Mouse (Mus musculus) hindbrain, embryonic 12.5 days (tissue): ENCODE data around the gene Fcgbp. TPM values are rescaled to one million over a fixed set of nuclear protein-coding genes. Genes with fewer than 3 reads are reported as not detected.

Experiments
- ATAC-seq: fragments of 200-750 bp; cut with Nextera tagmentation; 2 replicates; pipeline ENCODE4 v1.8.0; 2017; ENCODE audit warnings: moderate TSS enrichment; ENCODE audit not compliant: low FRiP score
- H3K27ac ChIP-seq: fragments of 300-500 bp; sonication (generic); 2 replicates; pipeline ENCODE4 v1.5.1; 2016; ENCODE audit warnings: mild to moderate bottlenecking
- H3K27me3 ChIP-seq: fragments of 300-500 bp; sonication (generic); 2 replicates; pipeline ENCODE4 v1.6.1; 2016; ENCODE audit warnings: mild to moderate bottlenecking
- H3K36me3 ChIP-seq: fragments of 300-500 bp; sonication (generic); 2 replicates; pipeline ENCODE4 v1.6.1; 2016; ENCODE audit warnings: mild to moderate bottlenecking
- H3K4me1 ChIP-seq: fragments of 300-500 bp; sonication (generic); 2 replicates; pipeline ENCODE4 v1.6.1; 2016
- H3K4me2 ChIP-seq: fragments of 300-500 bp; sonication (generic); replicated peaks from 2 replicates; pipeline ENCODE4 v1.6.1; 2016; ENCODE audit warnings: mild to moderate bottlenecking
- H3K4me3 ChIP-seq: fragments of 300-500 bp; sonication (generic); 2 replicates; pipeline ENCODE4 v1.5.1; 2016; ENCODE audit warnings: mild to moderate bottlenecking
- H3K9ac ChIP-seq: fragments of 300-500 bp; sonication (generic); 2 replicates; pipeline ENCODE4 v1.6.1; 2016; ENCODE audit warnings: mild to moderate bottlenecking, moderate library complexity
- H3K9me3 ChIP-seq: fragments of 300-500 bp; sonication (generic); replicated peaks from 2 replicates; pipeline ENCODE4 v1.6.1; 2016; ENCODE audit warnings: mild to moderate bottlenecking
- WGBS: fragments of 180-500 bp; shearing (Covaris S2); methylation state at CpG from one replicate; pipeline ENCODE4 v1.1.7; 2016; 5-methylcytosine and 5-hydroxymethylcytosine counted together
- polyA plus RNA-seq: library from polyadenylated mRNA; unstranded; fragments of >200 nt; fragmentation: Nextera tagmentation; extraction: Ambion mirVana; gene quantifications from 2 replicates; pipeline ENCODE4 v1.2.1, GENCODE M21; 2016

The Fcgbp gene
- 0.31 TPM in 1 of 2 replicates, not detected in the other for polyA plus RNA-seq

DNA sequence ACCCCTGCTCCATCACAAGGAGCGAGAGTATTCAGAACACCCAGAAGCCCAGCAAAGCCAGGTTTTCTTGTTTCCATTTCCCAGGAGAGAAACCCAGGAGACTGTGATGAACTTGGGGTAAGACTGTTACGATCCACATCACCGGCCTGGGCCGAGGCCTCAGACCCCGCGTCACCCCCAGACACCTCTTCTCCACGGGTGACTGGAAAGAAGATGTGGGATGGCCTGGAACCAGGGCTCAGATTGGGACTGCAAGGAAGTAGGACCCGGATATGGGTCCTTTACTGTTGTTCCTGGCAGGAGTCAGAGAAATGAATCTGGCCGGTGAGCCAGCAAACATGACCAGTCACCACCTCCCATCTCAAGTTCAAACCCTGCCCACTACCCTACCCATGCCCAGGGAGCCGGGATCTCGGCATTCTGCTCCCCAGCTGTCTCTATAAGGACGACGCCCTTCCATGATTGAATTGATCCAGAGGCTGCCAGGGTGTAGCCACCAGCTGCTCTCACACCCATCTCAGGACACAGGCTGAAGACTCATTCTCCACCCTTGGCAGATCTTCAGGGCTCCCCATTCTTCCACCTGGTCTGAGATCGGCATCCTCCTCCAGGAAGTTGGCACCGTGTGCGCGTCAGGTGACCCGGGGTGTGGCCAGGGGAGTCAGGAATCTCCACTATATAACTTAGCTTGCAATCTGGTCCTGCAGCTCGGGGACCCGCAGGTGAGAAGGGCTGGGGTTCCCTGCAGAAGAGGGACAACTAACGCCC, at the start of gene Fcgbp:
Fcgbp (plus strand) TSS at position 706 of the 768 bp plus-strand sequence.
- Histone ChIP-seq H3K4me1 (no peaks in the 10 kb centered on the region), H3K4me2 (no peak within 1 kb of the TSS), H3K9me3 (no peaks in the 10 kb centered on the region), H3K4me3 (no peak within 1 kb of the TSS), H3K27me3 (no peaks in the 10 kb centered on the region), H3K9ac (no peak within 1 kb of the TSS), H3K27ac (no peak within 1 kb of the TSS), H3K36me3 (no peaks in the 10 kb centered on the region)
- no peak for ATAC-seq
- WGBS: 90% methylated on average over 21 of the region's 21 CpGs

DNA sequence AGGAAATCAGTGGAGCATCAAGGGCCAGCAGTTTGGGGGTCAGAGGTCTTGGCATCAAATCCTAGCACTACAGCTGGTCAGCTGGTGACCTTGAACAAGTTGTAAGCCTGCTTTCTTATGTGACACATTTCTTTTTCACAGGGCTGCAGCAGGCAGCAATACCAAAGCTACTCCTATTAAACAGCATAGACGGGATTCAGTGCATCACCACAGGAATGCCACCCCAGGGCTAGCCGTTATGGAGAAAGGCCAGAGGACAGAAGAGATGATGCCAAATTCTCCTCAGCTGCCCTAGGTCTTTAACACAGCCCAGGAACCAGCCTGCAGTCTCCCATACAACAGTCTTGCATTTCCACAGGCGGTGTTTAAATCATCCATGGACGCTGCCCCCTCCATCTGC, 26.5 kb upstream of the Fcgbp start:
- Histone ChIP-seq H3K36me3 (peaks cover 93% of the 10 kb centered on the region), H3K4me2 (no peak overlapping the region), H3K27ac (no peak overlapping the region), H3K4me1 (peaks cover 8% of the 10 kb centered on the region), H3K9ac (no peak overlapping the region), H3K27me3 (no peaks in the 10 kb centered on the region), H3K9me3 (no peaks in the 10 kb centered on the region), H3K4me3 (no peak overlapping the region)
- ATAC-seq: no peak
- 89% methylated on average over 4 of the region's 4 CpGs for WGBS

DNA sequence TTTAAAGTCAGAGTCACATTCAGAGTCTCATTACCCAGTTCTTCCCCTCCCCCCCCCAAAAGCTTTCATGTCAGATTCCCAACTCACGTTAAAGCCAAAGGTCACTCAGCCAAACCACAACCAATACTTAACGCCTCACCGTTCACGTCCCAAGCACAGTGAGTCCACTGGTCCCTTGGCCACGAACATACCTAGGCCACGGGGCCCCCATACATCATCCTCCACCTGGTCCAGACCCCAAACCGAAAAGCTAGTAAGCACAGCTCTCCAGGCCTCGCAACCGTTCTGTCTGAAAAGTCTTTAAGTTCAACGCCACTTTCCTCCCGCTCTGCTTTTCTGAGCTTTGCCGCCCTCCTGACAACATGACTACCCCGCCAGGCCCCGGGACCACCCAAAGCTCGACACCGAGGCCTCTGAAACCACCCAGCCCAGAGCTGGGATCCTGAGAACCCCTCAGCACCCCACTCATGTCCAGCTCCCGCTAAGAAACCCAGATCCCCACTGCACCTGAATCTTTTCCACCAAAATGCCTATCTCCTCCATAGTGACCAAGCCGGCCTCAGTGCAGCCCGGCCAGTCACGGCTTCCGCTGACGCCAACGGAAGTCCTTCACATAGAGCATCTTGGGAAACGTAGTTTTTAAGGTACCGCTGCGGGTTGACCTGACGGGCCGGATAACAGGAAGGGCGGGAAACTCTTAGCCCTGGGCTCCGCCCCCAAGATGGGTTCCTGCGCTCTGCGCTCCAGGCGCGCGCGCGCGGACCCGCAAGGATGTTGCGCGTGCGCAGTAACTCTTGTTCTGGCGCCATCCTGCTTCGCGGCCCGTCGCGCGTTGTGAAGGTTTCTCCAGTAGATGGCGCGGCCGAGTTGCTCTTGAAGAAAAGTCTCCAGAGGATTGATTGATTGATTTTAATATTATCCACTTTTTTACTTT, 21.3 kb upstream of the Fcgbp start, which contains the start of gene Psmc4:
Psmc4 (minus strand) TSS at position 626 of the 934 bp plus-strand sequence.
- Histone ChIP-seq H3K4me2 (peak within 1 kb of the TSS; percentile 63), H3K4me1 (peaks cover 8% of the 10 kb centered on the region), H3K27me3 (no peaks in the 10 kb centered on the region), H3K4me3 (peak within 1 kb of the TSS; percentile 67), H3K9me3 (no peaks in the 10 kb centered on the region), H3K36me3 (peaks cover 41% of the 10 kb centered on the region), H3K9ac (peak within 1 kb of the TSS; percentile 82), H3K27ac (no peak within 1 kb of the TSS)
- under 1% methylated on average over 52 of the region's 52 CpGs for WGBS
- peak; percentile 95 for ATAC-seq

DNA sequence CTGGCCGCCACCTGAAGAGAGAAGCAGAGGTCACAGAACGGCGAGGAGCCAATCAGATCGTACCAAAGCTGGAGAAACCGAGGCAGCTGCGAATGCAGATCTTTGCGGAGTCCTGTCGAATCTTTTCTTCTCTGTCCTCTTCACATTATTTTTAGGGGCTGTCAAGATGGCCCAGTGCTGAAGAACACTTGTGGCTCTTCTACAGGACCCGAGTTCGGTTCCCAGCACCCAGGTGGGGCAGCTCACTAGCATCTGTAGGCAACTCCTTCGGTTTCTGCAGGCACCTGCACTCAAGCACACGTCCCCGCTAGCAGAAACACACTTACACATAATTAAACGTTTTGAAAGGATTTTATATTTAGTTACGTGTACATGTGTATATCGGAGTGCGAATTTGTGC, 20.5 kb upstream of the Fcgbp start:
- Histone ChIP-seq H3K27me3 (no peaks in the 10 kb centered on the region), H3K4me1 (peaks cover 8% of the 10 kb centered on the region), H3K9ac (no peak overlapping the region), H3K9me3 (no peaks in the 10 kb centered on the region), H3K4me3 (no peak overlapping the region), H3K27ac (no peak overlapping the region), H3K4me2 (peak overlapping the region; percentile 63), H3K36me3 (peaks cover 33% of the 10 kb centered on the region)
- no peak for ATAC-seq
- WGBS: 60% methylated on average over 17 of the region's 17 CpGs

DNA sequence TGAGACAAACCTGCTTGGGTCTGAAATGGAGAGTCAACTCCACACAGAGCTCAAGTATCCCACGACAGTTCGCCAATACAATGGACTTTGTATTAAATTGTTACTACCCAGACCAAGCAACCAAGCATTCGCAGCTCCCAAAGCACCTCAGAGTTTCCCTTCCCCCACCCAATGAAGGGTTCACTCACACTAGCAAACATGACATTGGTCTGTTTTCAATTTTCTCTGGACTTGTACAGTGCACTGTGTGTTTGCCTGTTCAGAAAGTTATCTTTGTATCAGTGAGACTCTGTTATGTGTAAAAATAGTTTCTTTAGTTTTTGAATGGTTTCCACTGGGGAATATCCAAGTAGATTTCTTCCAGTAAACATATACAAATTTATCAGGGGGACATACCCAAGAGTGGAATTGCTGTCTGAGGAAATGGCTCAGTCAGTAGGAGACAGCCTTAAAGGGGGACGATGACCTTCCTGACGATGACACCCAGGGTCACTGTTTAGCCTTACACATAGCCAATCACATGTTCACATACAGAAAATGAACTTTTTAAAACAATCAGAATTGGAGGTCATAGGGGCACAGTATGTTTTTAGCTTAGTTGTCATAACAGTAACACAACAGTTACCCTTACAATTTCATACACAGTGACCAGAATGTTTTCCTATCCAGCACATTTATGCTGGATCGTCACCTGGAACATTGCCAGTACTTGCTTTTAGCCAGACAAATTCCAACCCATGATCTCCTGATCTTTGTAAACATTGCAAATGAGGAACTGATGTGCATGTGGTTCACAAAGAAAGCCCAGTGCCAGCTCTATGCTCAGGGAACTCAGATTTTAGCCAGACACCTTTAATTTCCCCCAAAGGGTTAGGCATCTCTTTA, 17.7 kb upstream of the Fcgbp start:
- Histone ChIP-seq H3K4me3 (no peak overlapping the region), H3K27ac (no peak overlapping the region), H3K9me3 (no peaks in the 10 kb centered on the region), H3K27me3 (no peaks in the 10 kb centered on the region), H3K4me1 (peaks cover 8% of the 10 kb centered on the region), H3K9ac (no peak overlapping the region), H3K4me2 (no peak overlapping the region), H3K36me3 (peaks cover 6% of the 10 kb centered on the region)
- 83% methylated on average over 6 of the region's 6 CpGs for WGBS
- ATAC-seq: no peak

DNA sequence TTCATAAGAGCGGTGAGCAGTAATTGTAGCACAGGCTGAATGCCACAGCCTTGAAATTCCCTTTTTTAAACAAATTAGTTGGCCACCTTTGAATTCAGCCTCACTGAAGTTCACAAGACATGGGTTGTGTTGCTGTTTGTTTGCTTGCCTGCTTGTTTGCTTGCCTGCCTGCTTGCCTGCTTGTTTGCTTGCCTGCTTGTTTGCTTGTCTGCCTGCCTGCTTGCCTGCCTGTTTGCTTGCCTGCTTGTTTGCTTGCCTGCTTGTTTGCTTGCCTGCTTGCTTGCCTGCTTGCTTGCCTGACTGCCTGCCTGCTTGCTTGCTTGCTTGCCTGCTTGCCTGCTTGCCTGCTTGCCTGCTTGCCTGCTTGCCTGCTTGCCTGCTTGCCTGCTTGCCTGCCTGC, 11.1 kb upstream of the Fcgbp start:
- Histone ChIP-seq H3K9ac (no peak overlapping the region), H3K27me3 (no peaks in the 10 kb centered on the region), H3K27ac (no peak overlapping the region), H3K9me3 (no peaks in the 10 kb centered on the region; the same call in 1 of the 2 replicates), H3K4me2 (no peak overlapping the region), H3K36me3 (no peaks in the 10 kb centered on the region), H3K4me1 (no peaks in the 10 kb centered on the region), H3K4me3 (no peak overlapping the region)
- ATAC-seq: no peak
- WGBS: 97% methylated on average over 1 of the region's 1 CpGs

DNA sequence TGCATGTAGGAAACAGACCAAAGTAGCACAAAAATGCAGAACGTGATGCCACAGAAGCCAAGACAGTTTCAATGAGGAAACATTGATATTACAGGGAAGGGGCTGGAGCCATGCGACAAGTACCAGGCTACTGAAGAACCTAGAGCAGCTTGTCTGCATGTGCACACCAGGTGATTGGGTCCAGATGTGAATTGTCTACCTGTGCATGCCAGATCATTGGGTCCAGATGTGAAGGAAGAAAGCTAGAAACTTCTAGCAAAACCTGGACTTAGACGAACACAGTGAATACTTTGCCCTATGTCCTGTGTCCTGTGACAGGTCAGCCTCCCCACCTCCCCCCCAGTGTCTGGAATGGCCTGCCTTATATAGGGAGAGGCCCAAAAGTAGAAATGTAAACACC, 2.4 kb upstream of the Fcgbp start:
- H3K9ac ChIP-seq: no peak overlapping the region
- 76% methylated on average over 3 of the region's 3 CpGs for WGBS
- no peak overlapping the region for H3K4me2 ChIP-seq
- no peaks in the 10 kb centered on the region for H3K36me3 ChIP-seq
- ATAC-seq: no peak
- no peaks in the 10 kb centered on the region for H3K9me3 ChIP-seq
- H3K4me1 ChIP-seq: no peaks in the 10 kb centered on the region
- no peak overlapping the region for H3K27ac ChIP-seq
- no peaks in the 10 kb centered on the region for H3K27me3 ChIP-seq
- no peak overlapping the region for H3K4me3 ChIP-seq

DNA sequence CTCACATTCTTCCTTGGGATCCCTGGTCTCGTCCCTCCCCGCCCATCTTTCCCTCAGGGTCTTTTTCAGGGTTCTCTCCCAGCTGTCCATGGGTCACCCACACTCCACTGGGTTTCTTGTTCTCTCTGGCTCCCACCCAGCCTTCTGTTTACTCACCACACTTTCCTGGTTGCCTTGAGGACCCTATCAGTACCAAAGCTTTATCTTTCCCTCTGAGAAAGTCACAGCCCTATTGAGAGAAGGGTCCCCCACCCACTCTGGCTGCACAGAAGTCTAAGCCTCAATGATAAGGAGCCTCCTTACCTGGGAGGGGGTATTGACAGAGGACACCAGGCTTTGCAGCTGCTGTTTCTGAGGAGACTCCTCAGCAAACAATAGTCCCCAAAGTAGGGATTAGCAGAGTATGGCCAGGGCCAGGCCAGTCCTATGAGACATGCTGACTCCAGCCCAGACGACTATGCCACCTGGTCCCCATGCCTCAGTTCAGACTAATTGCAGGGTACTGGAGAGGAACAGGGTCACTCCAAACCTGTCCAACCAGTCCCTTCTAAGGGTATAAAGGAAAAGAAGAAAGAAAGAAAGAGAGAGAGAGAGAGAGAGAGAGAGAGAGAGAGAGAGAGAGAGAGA, 1.4 kb upstream of the Fcgbp start:
- Histone ChIP-seq H3K9ac (no peak overlapping the region), H3K27me3 (no peaks in the 10 kb centered on the region), H3K27ac (no peak overlapping the region)

DNA sequence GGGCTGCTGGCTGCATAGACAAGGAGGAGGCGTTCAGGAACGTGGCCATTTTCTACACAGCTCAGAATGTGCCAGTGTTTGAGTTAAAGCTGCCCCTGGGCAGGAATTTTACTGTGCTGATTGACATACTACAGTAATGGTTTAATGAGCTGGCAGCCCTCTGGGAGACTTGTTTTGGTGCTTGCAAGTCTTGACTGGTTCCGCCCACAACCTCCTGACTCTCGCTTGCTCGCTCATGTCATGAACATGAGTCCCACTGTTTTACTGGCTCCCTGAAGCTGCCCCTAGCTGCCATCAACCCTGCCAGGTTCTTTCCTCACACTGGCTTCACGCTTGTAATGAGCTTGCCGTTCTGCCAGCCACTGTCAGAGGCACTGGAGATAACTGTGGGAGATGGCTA, 13.2 kb downstream of the Fcgbp start:
- no peak overlapping the region for H3K4me3 ChIP-seq
- no peaks in the 10 kb centered on the region for H3K36me3 ChIP-seq
- H3K27me3 ChIP-seq: no peaks in the 10 kb centered on the region
- no peaks in the 10 kb centered on the region for H3K9me3 ChIP-seq
- H3K27ac ChIP-seq: no peak overlapping the region
- no peaks in the 10 kb centered on the region for H3K4me1 ChIP-seq
- H3K4me2 ChIP-seq: no peak overlapping the region
- WGBS: 84% methylated on average over 7 of the region's 7 CpGs
- no peak overlapping the region for H3K9ac ChIP-seq
- ATAC-seq: no peak

More for the DNA sequence above, 1.4 kb upstream of the Fcgbp start:
- Histone ChIP-seq H3K4me2 (no peak overlapping the region), H3K9me3 (no peaks in the 10 kb centered on the region), H3K36me3 (no peaks in the 10 kb centered on the region), H3K4me3 (no peak overlapping the region), H3K4me1 (no peaks in the 10 kb centered on the region)
- 51% methylated on average over 3 of the region's 3 CpGs for WGBS
- ATAC-seq: no peak

DNA sequence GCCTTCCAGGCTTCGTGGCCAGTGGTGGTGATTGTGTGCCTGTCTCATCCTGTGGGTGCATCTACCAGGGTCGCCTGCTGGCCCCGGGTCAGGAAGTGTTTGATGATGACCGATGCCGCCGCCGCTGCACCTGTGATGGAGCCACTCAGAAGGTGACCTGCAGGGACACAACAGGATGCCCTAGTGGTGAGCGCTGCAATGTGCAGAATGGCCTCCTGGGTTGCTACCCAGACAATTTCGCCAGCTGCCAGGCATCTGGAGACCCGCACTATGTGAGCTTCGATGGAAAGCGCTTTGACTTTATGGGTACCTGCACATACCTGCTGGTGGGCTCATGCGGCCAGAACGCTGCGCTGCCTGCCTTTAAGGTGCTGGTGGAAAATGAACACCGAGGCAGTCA, 15.2 kb downstream of the Fcgbp start:
- Histone ChIP-seq H3K27me3 (no peaks in the 10 kb centered on the region), H3K4me3 (no peak overlapping the region), H3K9me3 (no peaks in the 10 kb centered on the region), H3K27ac (no peak overlapping the region), H3K4me2 (no peak overlapping the region), H3K36me3 (no peaks in the 10 kb centered on the region), H3K9ac (no peak overlapping the region), H3K4me1 (no peaks in the 10 kb centered on the region)
- no peak for ATAC-seq
- WGBS: 82% methylated on average over 16 of the region's 16 CpGs

DNA sequence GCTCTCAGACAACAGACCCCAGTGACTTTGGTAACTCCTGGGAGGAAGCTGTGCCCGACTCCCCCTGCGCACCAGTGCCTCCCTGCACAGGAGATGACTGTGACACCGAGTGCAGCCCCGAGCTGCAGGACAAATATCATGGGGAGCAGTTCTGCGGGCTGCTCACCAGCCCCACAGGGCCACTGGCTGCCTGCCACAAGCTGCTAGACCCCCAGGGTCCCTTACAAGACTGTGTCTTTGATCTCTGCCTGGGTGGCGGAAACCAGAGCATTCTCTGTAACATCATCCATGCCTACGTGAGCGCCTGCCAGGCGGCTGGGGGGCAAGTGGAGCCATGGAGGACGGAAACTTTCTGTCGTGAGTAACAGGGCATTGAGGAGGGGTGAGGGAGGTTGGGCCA, 22.5 kb downstream of the Fcgbp start:
- H3K27ac ChIP-seq: no peak overlapping the region
- no peak overlapping the region for H3K4me3 ChIP-seq
- no peak for ATAC-seq
- H3K4me1 ChIP-seq: no peaks in the 10 kb centered on the region
- no peaks in the 10 kb centered on the region for H3K36me3 ChIP-seq
- H3K9me3 ChIP-seq: 0 out of 2 replicates have a peak, but pooled peaks cover under 1% of the 10 kb centered on the region
- WGBS: 36% methylated on average over 11 of the region's 11 CpGs
- no peaks in the 10 kb centered on the region for H3K27me3 ChIP-seq
- H3K9ac ChIP-seq: no peak overlapping the region
- no peak overlapping the region for H3K4me2 ChIP-seq
